Mouse (Mus musculus): ENCODE results near the gene Carns1.

- TF ChIP-seq CTCF (IDR thresholded peaks at IDR 0.05) (no peak; the same call in 1 of the 2 replicates), EP300 (IDR thresholded peaks at IDR 0.05) (no peak)
Measured at GRCm38 (mm10) chr19:4122411-4123370, 52.6 kb downstream of the Carns1 start.
